Mouse (Mus musculus): ENCODE measurements around the gene Pdia3.
A peak's percentile ranks its signal among the peaks of the same experiment; 100 is the strongest.

DNA sequence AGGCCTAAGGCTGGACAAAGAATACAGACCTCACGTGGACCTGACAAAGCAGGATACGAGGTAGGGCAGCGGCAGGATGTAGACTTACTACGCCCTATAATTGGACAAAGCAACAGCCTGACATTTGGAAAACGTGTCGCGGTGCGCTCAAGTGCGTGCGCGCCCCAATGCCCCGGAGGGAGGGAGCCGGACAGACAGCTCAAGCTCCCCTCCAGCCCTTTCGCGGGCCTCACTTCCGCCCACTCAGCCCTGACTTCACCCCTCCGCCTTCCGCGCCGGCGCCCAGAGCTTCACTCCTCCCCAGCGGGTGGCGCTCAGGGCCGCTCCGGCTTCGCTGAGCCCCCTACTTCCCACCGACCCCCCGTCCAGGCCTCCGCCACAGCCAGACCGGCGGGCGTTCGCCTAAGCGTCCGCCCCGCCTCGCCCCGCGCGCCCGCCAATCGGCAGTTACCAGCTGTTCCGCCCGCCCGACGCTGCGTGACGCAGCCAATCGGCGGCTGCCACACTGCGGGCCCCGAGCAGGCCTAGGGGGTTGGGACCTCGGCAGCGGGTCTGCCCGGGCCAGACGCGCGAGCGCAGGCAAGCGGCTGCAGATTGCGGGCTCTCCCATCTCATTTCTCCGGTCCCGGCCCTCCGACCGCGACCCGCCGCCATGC lies at the start of gene Pdia3, which contains the start of gene Catsper2:
- TF ChIP-seq CTCF (IDR thresholded peaks at IDR 0.05; ENCODE audit: insufficient read depth, low read depth, low read length) (no peak), POLR2A (IDR thresholded peaks at IDR 0.05; ENCODE audit: insufficient read depth, low read depth, low read length) (peak; percentile 96)
